In the genomic region with DNA sequence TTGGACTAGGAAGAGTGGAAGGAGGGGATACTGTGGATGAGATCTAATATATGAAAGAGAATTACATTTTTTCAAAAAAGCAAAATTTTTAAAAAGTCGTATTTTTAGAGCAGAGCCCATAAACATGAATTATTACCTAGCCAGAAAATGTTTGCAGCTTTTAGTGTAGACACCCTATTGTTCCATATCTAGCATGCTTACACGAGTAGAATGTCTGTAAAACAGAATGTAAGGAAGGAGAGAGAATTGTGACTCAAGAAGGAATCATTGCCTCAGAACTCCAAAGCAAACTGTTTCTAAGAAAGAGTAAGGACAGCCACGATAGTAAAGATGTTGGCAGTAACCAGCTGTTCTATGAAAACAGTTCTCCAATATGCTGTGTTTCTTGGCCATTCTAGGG, we compare ENCODE assay signal across 32 mouse cellular contexts. TPM values are rescaled to one million over a fixed set of nuclear protein-coding genes. Genes with fewer than 3 reads are reported as not detected.
"Had no signal": no experiment of that assay in that cellular context is flagged by ENCODE, and none has a peak within 500 bp of the region (broad histone marks: within the 10 kb centered on the region; RNA-seq: fewer than 3 reads in every experiment).

A gene (plus strand): TSS at position 301 of the 400 bp plus-strand sequence.

- H3K27me3 ChIP-seq: embryonic facial prominence, embryonic 12.5 days; embryonic facial prominence, embryonic 13.5 days; embryonic facial prominence, embryonic 15.5 days; forebrain, embryonic 12.5 days; forebrain, embryonic 13.5 days; forebrain, embryonic 15.5 days had no signal

- DNase-seq: cerebellum, adult 8-10 months; cerebellum, adult 9-10 months; cerebellum, adult 9-11 months; cerebellum, postnatal 10 days; cerebellum, postnatal 14 days; cerebellum, postnatal 25 days; cerebellum, postnatal 36 days; embryo, embryonic 11 days; forebrain, postnatal 0 days; gastrocnemius, adult 2 months; gastrocnemius, postnatal 10 days; gastrocnemius, postnatal 14 days; gastrocnemius, postnatal 25 days; gastrocnemius, postnatal 36 days; heart, adult 11 months; heart, adult 18-20 months; heart, adult 2 months had no signal

- H3K27ac ChIP-seq: embryonic facial prominence, embryonic 10.5 days; embryonic facial prominence, embryonic 12.5 days; embryonic facial prominence, embryonic 13.5 days; embryonic facial prominence, embryonic 15.5 days; forebrain, embryonic 10.5 days; forebrain, embryonic 12.5 days; forebrain, embryonic 13.5 days; forebrain, embryonic 15.5 days; gastrocnemius, adult 2 months; heart, adult 2 months had no signal

- H3K4me1 ChIP-seq: embryonic facial prominence, embryonic 10.5 days; embryonic facial prominence, embryonic 12.5 days; embryonic facial prominence, embryonic 13.5 days; embryonic facial prominence, embryonic 15.5 days; forebrain, embryonic 10.5 days; forebrain, embryonic 12.5 days; forebrain, embryonic 13.5 days; forebrain, embryonic 15.5 days had no signal

- H3K4me3 ChIP-seq: embryonic facial prominence, embryonic 10.5 days; embryonic facial prominence, embryonic 12.5 days; embryonic facial prominence, embryonic 13.5 days; embryonic facial prominence, embryonic 15.5 days; erythroblast, embryonic 14.5 days; forebrain, embryonic 10.5 days; forebrain, embryonic 12.5 days; forebrain, embryonic 13.5 days; forebrain, embryonic 15.5 days; gastrocnemius, adult 2 months; heart, adult 2 months had no signal

- H3K36me3 ChIP-seq: embryonic facial prominence, embryonic 10.5 days; embryonic facial prominence, embryonic 12.5 days; embryonic facial prominence, embryonic 13.5 days; embryonic facial prominence, embryonic 15.5 days; forebrain, embryonic 10.5 days; forebrain, embryonic 12.5 days; forebrain, embryonic 15.5 days had no signal

RNA-seq across cellular contexts. Expression of the gene that starts here (rescaled TPM):
- polyA plus RNA-seq: embryonic facial prominence, embryonic 10.5 days; embryonic facial prominence, embryonic 11.5 days; embryonic facial prominence, embryonic 12.5 days; embryonic facial prominence, embryonic 13.5 days; embryonic facial prominence, embryonic 14.5 days; embryonic facial prominence, embryonic 15.5 days; erythroblast, embryonic 14.5 days; forebrain, embryonic 10.5 days; forebrain, embryonic 11.5 days; forebrain, embryonic 12.5 days; forebrain, embryonic 13.5 days; forebrain, embryonic 14.5 days; forebrain, embryonic 15.5 days; forebrain, embryonic 16.5 days; forebrain, postnatal 0 days; gonadal fat pad, adult 2 months; heart, adult 2 months had no signal
